Mouse (Mus musculus): ENCODE results near the gene Grb10.

Grb10 gene

GRCm38 (mm10) chr11:11904995-11905394 is 133.5 kb downstream of the Grb10 start:
- no peak for DNase-seq (ENCODE audit: low read depth, low spot score)

- DNase-seq (ENCODE audit: low read depth, low spot score): no peak
Measured at GRCm38 (mm10) chr11:11901509-11901908, 137.0 kb downstream of the Grb10 start.

GRCm38 (mm10) chr11:11898496-11898895 is 140.0 kb downstream of the Grb10 start:
- DNase-seq (ENCODE audit: low read depth, low spot score): no peak

- DNase-seq (ENCODE audit: low read depth, low spot score): no peak
Measured at GRCm38 (mm10) chr11:11897645-11898357, 140.7 kb downstream of the Grb10 start, which contains the start of gene Ddc. Gene Ddc (minus strand): TSS chr11:11898144.

- DNase-seq (ENCODE audit: low read depth, low spot score): no peak
Measured at GRCm38 (mm10) chr11:11895479-11895878, 143.0 kb downstream of the Grb10 start.

GRCm38 (mm10) chr11:11893769-11894168 is 144.7 kb downstream of the Grb10 start:
- DNase-seq (ENCODE audit: low read depth, low spot score): no peak

- DNase-seq (ENCODE audit: low read depth, low spot score): no peak
Measured at GRCm38 (mm10) chr11:11892993-11893602, 145.4 kb downstream of the Grb10 start.

GRCm38 (mm10) chr11:11891832-11892231 is 146.7 kb downstream of the Grb10 start:
- DNase-seq (ENCODE audit: low read depth, low spot score): no peak

- DNase-seq (ENCODE audit: low read depth, low spot score): no peak
Measured at GRCm38 (mm10) chr11:11890139-11890741, 148.2 kb downstream of the Grb10 start.

GRCm38 (mm10) chr11:11888727-11889126 is 149.8 kb downstream of the Grb10 start:
- DNase-seq (ENCODE audit: low read depth, low spot score): no peak

- DNase-seq (ENCODE audit: low read depth, low spot score): no peak
Measured at GRCm38 (mm10) chr11:11888051-11888450, 150.4 kb downstream of the Grb10 start.

- DNase-seq (ENCODE audit: low read depth, low spot score): peak; percentile 48
Measured at GRCm38 (mm10) chr11:11886403-11886998, 152.0 kb downstream of the Grb10 start.

- DNase-seq (ENCODE audit: low read depth, low spot score): no peak
Measured at GRCm38 (mm10) chr11:11885921-11886320, 152.6 kb downstream of the Grb10 start.

- peak; percentile 47 for DNase-seq (ENCODE audit: low read depth, low spot score)
Measured at GRCm38 (mm10) chr11:11885246-11885643, 153.2 kb downstream of the Grb10 start.

GRCm38 (mm10) chr11:11884533-11885245 is 153.8 kb downstream of the Grb10 start:
- peak; percentile 44 for DNase-seq (ENCODE audit: low read depth, low spot score)

GRCm38 (mm10) chr11:11881783-11882155 is 156.7 kb downstream of the Grb10 start:
- no peak for DNase-seq (ENCODE audit: low read depth, low spot score)

GRCm38 (mm10) chr11:11881026-11881782 is 157.3 kb downstream of the Grb10 start:
- no peak for DNase-seq (ENCODE audit: low read depth, low spot score)
